Mouse (Mus musculus) liver, embryonic 14 days (tissue): ENCODE data around the gene BC035947. TPM values are rescaled to one million over a fixed set of nuclear protein-coding genes. Genes with fewer than 3 reads are reported as not detected.

ENCODE experiments used
- polyA plus RNA-seq: library from polyadenylated mRNA; depleted of rRNA; stranded (reverse); fragments of >200 nt; gene quantifications from 2 replicates; pipeline ENCODE4 v1.2.3, GENCODE M21; 2012; rRNA removed

BC035947 gene
- polyA plus RNA-seq = not detected in 2 replicates

GRCm38 (mm10) chr1:78511621-78512160 is at the start of gene BC035947:
BC035947 (minus strand) TSS chr1:78512158.

DNA sequence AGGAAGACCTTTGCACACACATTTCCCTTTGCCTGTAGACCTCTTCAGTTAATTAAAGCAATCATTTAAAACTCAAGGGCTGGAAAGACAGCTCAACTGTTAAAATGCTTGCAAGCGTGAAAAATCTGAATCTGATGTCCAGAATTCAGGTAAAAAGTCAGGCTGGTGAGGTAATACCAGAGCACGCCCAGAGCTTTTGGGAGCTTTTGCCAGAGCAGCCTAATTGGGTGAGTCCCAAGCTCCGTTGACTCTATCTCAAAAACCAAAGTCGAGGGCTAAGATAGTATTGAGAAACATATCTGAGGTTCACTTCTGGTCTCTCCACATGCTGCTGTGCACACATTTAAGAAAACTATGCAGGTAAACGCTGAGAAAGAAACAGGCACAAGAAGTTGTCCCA is 1.1 kb downstream of the BC035947 start, which contains the start of gene Mogat1:
Mogat1 (plus strand) TSS at position 130 of the 400 bp plus-strand sequence.

DNA sequence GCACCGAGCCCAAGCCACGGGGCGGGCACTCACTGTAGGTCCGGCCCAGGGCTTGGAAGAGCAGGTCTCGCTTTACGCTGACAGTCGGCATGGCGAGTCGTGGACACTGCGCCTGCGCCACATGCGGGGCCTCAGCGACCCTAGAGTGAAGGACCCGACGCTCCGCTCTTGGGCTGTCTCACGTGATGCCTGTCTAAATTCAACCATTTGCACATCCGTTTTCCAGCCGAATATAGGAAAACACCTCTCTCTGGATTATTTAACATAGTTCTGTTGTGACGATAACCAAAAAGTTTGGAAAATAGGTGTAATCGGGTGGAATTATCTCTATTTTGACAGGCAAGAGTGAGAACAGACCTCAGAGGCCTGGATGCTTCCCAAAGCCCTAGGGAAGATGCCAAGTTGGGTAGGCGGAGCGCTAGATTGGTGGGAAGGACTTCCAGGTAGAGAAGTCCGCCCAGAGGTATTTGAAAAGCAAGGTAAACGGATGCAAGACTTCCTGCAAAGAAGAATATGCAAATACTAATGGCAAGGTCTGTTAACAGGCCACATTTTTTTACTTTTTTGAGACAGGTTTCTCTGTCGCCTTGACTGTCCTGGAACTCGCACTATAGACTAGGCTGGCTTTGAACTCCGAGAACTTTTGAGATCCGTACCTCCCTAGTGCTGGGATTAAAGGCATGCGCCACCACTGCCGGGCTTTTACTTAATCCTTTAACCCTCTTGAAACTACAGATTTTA is 23.0 kb downstream of the BC035947 start, which contains the start of gene Farsb:
Farsb (minus strand) TSS at position 146 of the 741 bp plus-strand sequence.

Other genes starting within 250 kb of the BC035947 start
- 0.02 and 0.03 TPM in 2 replicates for gene Sgpp2, start 201.8 kb downstream of the BC035947 start, polyA plus RNA-seq
- gene Farsb, start 23.3 kb downstream of the BC035947 start, polyA plus RNA-seq = 44.0 and 45.4 TPM in 2 replicates
- gene Mogat1, start 1.2 kb downstream of the BC035947 start, polyA plus RNA-seq = not detected in 2 replicates
- gene Acsl3, start 145.7 kb upstream of the BC035947 start, polyA plus RNA-seq = 10.0 and 10.5 TPM in 2 replicates
- 1.5 and 1.6 TPM in 2 replicates for gene Utp14b, start 145.9 kb upstream of the BC035947 start, polyA plus RNA-seq